Mouse (Mus musculus) C2C12 (cell line): Measurements from ENCODE around the gene Rev1.

Experiments used
- CEBPB ChIP-seq: IDR thresholded peaks from one replicate; pipeline ENCODE4 v1.6.1; 2011; ENCODE audit warnings: low read depth, mild to moderate bottlenecking, control low read depth, moderate library complexity
- CTCF ChIP-seq: IDR thresholded peaks from one replicate; pipeline ENCODE4 v1.5.1; 2011; ENCODE audit not compliant: control insufficient read depth, insufficient read depth, insufficient read length
- FOSL1 ChIP-seq: IDR thresholded peaks from one replicate; pipeline ENCODE4 v1.8.0; 2011; ENCODE audit warnings: mild to moderate bottlenecking, low read length; ENCODE audit not compliant: poor library complexity, insufficient read depth, severe bottlenecking
- MAX ChIP-seq: IDR thresholded peaks from one replicate; pipeline ENCODE4 v1.6.1; 2011; ENCODE audit warnings: mild to moderate bottlenecking, control low read depth
- MYOD1 ChIP-seq: IDR thresholded peaks from one replicate; pipeline ENCODE4 v1.6.1; 2011; ENCODE audit warnings: low read depth; ENCODE audit not compliant: control insufficient read depth, insufficient read length
- MYOG ChIP-seq: IDR thresholded peaks from one replicate; pipeline ENCODE4 v1.6.1; 2011; ENCODE audit not compliant: control insufficient read depth, insufficient read length; ENCODE audit errors: extremely low read depth
- USF1 ChIP-seq: IDR thresholded peaks from one replicate; pipeline ENCODE4 v1.6.1; 2011; ENCODE audit warnings: low read depth, mild to moderate bottlenecking, control low read depth, moderate library complexity

- TF ChIP-seq CTCF (no peak), MAX (no peak), MYOG (no peak), USF1 (no peak), FOSL1 (no peak), MYOD1 (no peak), CEBPB (no peak)
These were observed 98.2 kb downstream of the Rev1 start for GRCm38 (mm10) chr1:38031391-38031790.
